23 mouse cellular contexts compared by ENCODE assay signal in genomic region chr19:27462656-27463055, GRCm38 (mm10). TPM values are rescaled to one million over a fixed set of nuclear protein-coding genes. Genes with fewer than 3 reads are reported as not detected.
A peak's percentile ranks its signal among the peaks of the same experiment; 100 is the strongest.
DNase-seq lines count a peak whose midpoint lies in the region; ATAC-seq and TF ChIP-seq lines count a peak whose summit lies in the region.
"Had no signal": no experiment of that assay in that cellular context is flagged by ENCODE, and none has a peak within 500 bp of the region (broad histone marks: within the 10 kb centered on the region; RNA-seq: fewer than 3 reads in every experiment).

No protein-coding gene starts in this region.

- no peak overlapping the region for H3K27ac ChIP-seq in gastrocnemius, adult 2 months
- H3K27ac ChIP-seq in midbrain, postnatal 0 days (ENCODE audit: low read depth, low read length): no peak overlapping the region
- no peak overlapping the region for H3K27ac ChIP-seq in midbrain, embryonic 11.5 days (ENCODE audit: low read depth, low read length)
- H3K27ac ChIP-seq: embryonic facial prominence, embryonic 12.5 days; hindbrain, embryonic 15.5 days; kidney, embryonic 15.5 days; limb, embryonic 15.5 days; liver, embryonic 15.5 days; midbrain, embryonic 13.5 days had no signal

- no peaks in the 10 kb centered on the region for H3K27me3 ChIP-seq in midbrain, postnatal 0 days (ENCODE audit: insufficient read depth, low read length)
- no peaks in the 10 kb centered on the region for H3K27me3 ChIP-seq in midbrain, embryonic 11.5 days (ENCODE audit: control insufficient read depth, insufficient read depth, low read length)
- H3K27me3 ChIP-seq: embryonic facial prominence, embryonic 12.5 days; hindbrain, embryonic 15.5 days; kidney, embryonic 15.5 days; limb, embryonic 15.5 days; liver, embryonic 15.5 days; midbrain, embryonic 13.5 days had no signal

- peak; percentile 2; the same call in 1 of the 2 replicates for TF ChIP-seq CTCF in gastrocnemius, adult 2 months (IDR thresholded peaks at IDR 0.05)
- peak; percentile 61 for TF ChIP-seq CTCF in midbrain, postnatal 0 days (IDR thresholded peaks at IDR 0.05)

- H3K9ac ChIP-seq in midbrain, postnatal 0 days (replicated peaks; ENCODE audit: low read length, poor library complexity, severe bottlenecking): no peak overlapping the region
- no peak overlapping the region for H3K9ac ChIP-seq in midbrain, embryonic 11.5 days (ENCODE audit: low read length)
- H3K9ac ChIP-seq: embryonic facial prominence, embryonic 12.5 days; hindbrain, embryonic 15.5 days; kidney, embryonic 15.5 days; limb, embryonic 15.5 days; liver, embryonic 15.5 days; midbrain, embryonic 13.5 days had no signal

- no peak for DNase-seq in gastrocnemius, adult 2 months
- no peak for DNase-seq in gastrocnemius, postnatal 4 days (ENCODE audit: low spot score in 2 of 2)
- DNase-seq in midbrain, postnatal 0 days (ENCODE audit: low spot score): no peak
- no peak for DNase-seq in midbrain, embryonic 11.5 days (ENCODE audit: low spot score, missing footprints)
- peak; percentile 24 for DNase-seq in NIH3T3 (ENCODE audit: low read depth)
- DNase-seq in right cerebral cortex, postnatal 4 days: peak; percentile 26
- no peak for DNase-seq in adrenal gland, adult 18-20 months (ENCODE audit: low spot score in 2 of 2)
- DNase-seq: adrenal gland, postnatal 14 days; cerebellum, adult 2 months; heart, postnatal 36 days; layer of hippocampus, postnatal 36 days; lung, postnatal 10 days; thymus, adult 2 months had no signal

- no peaks in the 10 kb centered on the region for H3K4me1 ChIP-seq in midbrain, postnatal 0 days (ENCODE audit: insufficient read depth, low read length)
- no peaks in the 10 kb centered on the region for H3K4me1 ChIP-seq in midbrain, embryonic 11.5 days (ENCODE audit: control insufficient read depth, insufficient read depth, low read length)
- H3K4me1 ChIP-seq: embryonic facial prominence, embryonic 12.5 days; hindbrain, embryonic 15.5 days; kidney, embryonic 15.5 days; limb, embryonic 15.5 days; liver, embryonic 15.5 days; midbrain, embryonic 13.5 days had no signal

- intact Hi-C loops in gastrocnemius, adult 2 months (cut with DNase I): no loop called here

- no peak overlapping the region for H3K4me2 ChIP-seq in midbrain, postnatal 0 days (ENCODE audit: low read depth, low read length, poor library complexity, severe bottlenecking)
- H3K4me2 ChIP-seq in midbrain, embryonic 11.5 days: no peak overlapping the region
- H3K4me2 ChIP-seq: embryonic facial prominence, embryonic 12.5 days; hindbrain, embryonic 15.5 days; kidney, embryonic 15.5 days; limb, embryonic 15.5 days; liver, embryonic 15.5 days; midbrain, embryonic 13.5 days had no signal

- no peak overlapping the region for H3K4me3 ChIP-seq in gastrocnemius, adult 2 months
- H3K4me3 ChIP-seq in midbrain, postnatal 0 days (ENCODE audit: low read depth, low read length): no peak overlapping the region
- no peak overlapping the region for H3K4me3 ChIP-seq in midbrain, embryonic 11.5 days (ENCODE audit: low read depth, low read length)
- H3K4me3 ChIP-seq: embryonic facial prominence, embryonic 12.5 days; erythroblast, embryonic 14.5 days; hindbrain, embryonic 15.5 days; kidney, embryonic 15.5 days; limb, embryonic 15.5 days; liver, embryonic 15.5 days; midbrain, embryonic 13.5 days had no signal

- H3K9me3 ChIP-seq in midbrain, postnatal 0 days (ENCODE audit: low read length): no peaks in the 10 kb centered on the region
- H3K9me3 ChIP-seq in midbrain, embryonic 11.5 days (ENCODE audit: control insufficient read depth, low read length): no peaks in the 10 kb centered on the region
- H3K9me3 ChIP-seq: embryonic facial prominence, embryonic 12.5 days; hindbrain, embryonic 15.5 days; kidney, embryonic 15.5 days; limb, embryonic 15.5 days; liver, embryonic 15.5 days; midbrain, embryonic 13.5 days had no signal

- H3K36me3 ChIP-seq in midbrain, postnatal 0 days (ENCODE audit: insufficient read depth, low read length): no peaks in the 10 kb centered on the region
- H3K36me3 ChIP-seq in midbrain, embryonic 11.5 days (ENCODE audit: control insufficient read depth, insufficient read depth, low read length): no peaks in the 10 kb centered on the region
- H3K36me3 ChIP-seq: embryonic facial prominence, embryonic 12.5 days; hindbrain, embryonic 15.5 days; kidney, embryonic 15.5 days; limb, embryonic 15.5 days; liver, embryonic 15.5 days; midbrain, embryonic 13.5 days had no signal

- no peak for ATAC-seq in midbrain, postnatal 0 days (ENCODE audit: low FRiP score)
- no peak for ATAC-seq in midbrain, embryonic 11.5 days (ENCODE audit: low FRiP score)
- ATAC-seq: forebrain, embryonic 16.5 days; intestine, embryonic 16.5 days; midbrain, embryonic 13.5 days; Patski had no signal

- WGBS in midbrain, postnatal 0 days: 59% methylated on average over 4 of the region's 4 CpGs
- WGBS in midbrain, embryonic 11.5 days: 75% methylated on average over 4 of the region's 4 CpGs

RNA-seq across cellular contexts. Expression of gene Pum3, which starts 33.0 kb away (rescaled TPM):
- total RNA-seq in gastrocnemius, adult 2 months (2021): 10 to 100 TPM; 18.4 to 29.5 TPM
- total RNA-seq in gastrocnemius, postnatal 4 days (2021): 10 to 100 TPM; 41.5 to 52.9 TPM
- 19.8 and 24.8 TPM in 2 replicates for total RNA-seq in midbrain, postnatal 0 days (2014; rRNA removed)
- polyA plus RNA-seq in midbrain, postnatal 0 days (2015; fragmentation: Nextera tagmentation; extraction: Ambion mirVana): 44.1 and 56.9 TPM in 2 replicates
- 80.7 and 100 TPM in 2 replicates for polyA plus RNA-seq in midbrain, embryonic 11.5 days (2014; fragmentation: Nextera tagmentation; extraction: Ambion mirVana)
- total RNA-seq in adrenal gland, adult 18-20 months (2021): 100 to 1,000 TPM in 1 of 2 experiments, 10 to 100 TPM in 1; 92.1 to 112 TPM

Comparison
In these comparisons a context has a peak if more than half of its experiments do, and no peak if none do; other contexts are left out.
1. DNase-seq: peak in NIH3T3 (single experiment) and right cerebral cortex, postnatal 4 days (single experiment); none in gastrocnemius, adult 2 months (single experiment), gastrocnemius, postnatal 4 days (0 of 2), midbrain, postnatal 0 days (single experiment), midbrain, embryonic 11.5 days (single experiment) and adrenal gland, adult 18-20 months (0 of 2).